Mouse (Mus musculus): ENCODE measurements around the gene Fggy.

The Fggy gene

GRCm38 (mm10) chr4:95716137-95716536, 158.8 kb downstream of the Fggy start:
- in situ Hi-C loops (cut with MboI, MseI) = no loop called here

- in situ Hi-C loops (cut with MboI, MseI) = no loop called here
Observed at GRCm38 (mm10) chr4:95723615-95724014, 166.3 kb downstream of the Fggy start.

DNA sequence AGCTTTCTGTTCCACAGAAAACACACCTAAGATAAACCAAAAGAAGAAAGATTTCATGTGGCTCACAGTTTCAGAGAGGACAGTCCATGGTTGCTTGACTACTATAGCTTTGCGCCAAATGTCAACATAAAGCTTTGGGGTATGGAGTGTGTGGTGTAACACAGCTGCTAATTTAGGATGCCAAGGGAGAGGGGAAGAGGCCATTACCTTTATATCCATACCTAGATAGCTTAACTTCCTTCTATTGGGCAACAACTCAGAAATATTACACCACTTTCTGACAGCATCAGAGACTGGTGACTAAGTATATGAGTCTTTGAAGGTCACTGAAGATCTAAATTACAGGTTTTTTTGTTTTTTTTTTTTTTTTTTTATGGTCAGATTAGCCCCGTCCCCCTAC, 169.1 kb downstream of the Fggy start:
- in situ Hi-C loops (cut with MboI, MseI) = no loop called here

DNA sequence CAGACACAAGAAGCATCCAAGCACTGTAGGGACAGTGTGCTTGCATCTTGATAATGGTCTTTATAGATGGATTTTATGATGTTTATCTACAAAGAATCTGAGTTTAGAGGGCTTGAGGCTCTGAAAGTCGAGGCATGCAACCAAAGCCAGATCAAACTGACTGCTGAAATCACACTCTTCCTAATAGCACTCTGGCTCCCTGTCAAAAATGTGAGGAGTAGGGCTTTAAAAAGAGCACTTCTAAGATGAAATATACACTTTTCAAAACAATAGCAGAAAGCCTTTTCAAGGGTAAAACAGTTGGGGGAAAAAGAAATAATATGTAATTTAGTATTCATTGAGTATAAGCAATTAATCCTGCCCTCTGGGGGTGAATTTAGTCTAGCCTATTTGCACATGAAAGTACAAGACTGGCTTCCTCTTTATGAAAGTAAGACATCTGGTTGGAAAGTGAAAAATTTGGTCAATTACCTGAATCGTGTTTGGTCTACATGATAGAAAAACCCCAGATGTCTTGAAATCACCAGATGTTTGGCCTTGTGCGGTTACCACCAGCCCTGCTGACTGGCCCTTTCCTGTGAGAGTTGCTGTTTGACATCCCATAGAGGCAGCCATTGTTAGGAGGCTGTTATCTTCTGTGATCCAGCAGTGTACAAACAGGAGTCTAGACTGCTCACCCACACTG, 172.0 kb downstream of the Fggy start:
- in situ Hi-C loops (cut with MboI, MseI) = no loop called here

DNA sequence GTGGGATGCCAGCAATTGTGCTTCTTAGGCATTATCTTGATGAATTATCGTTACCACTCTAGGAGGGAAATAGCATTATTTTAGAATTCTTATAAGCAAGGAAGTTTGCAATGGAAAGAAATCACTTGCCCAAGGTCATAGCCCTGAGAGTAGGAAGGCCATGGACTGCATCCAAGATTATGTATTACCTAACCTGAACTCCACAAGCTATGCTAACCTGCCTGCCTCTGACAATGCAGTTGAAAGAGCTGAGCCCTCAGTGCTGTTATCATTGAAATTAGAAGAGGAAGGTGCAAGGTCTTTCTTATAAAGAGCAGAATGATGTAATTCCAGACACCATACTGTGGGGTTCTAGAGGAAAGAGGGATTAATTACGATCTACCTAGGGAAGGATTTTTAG, 173.8 kb downstream of the Fggy start:
- in situ Hi-C loops (cut with MboI, MseI) = no loop called here

GRCm38 (mm10) chr4:95733397-95734249, 176.3 kb downstream of the Fggy start:
- in situ Hi-C loops (cut with MboI, MseI) = no loop called here

DNA sequence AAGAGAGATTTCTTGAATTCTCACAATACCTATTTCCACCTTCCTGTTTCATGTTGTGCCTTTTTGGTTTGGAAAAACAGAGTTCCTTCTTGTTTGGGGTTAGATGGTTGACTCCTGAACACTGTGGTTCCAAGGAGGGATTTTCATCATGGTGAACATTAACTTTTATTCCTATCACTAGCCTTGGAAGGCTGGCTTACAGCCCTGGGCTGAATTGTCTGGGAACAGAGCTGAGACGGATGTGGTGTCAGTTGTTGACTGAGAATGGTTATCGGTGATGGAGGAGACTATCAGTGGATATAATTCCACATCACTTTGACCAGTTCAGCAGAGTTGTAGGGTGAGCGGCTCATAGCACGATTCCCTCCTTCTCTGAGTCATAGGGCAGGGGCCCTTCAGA, 178.7 kb downstream of the Fggy start:
- in situ Hi-C loops (cut with MboI, MseI) = no loop called here

DNA sequence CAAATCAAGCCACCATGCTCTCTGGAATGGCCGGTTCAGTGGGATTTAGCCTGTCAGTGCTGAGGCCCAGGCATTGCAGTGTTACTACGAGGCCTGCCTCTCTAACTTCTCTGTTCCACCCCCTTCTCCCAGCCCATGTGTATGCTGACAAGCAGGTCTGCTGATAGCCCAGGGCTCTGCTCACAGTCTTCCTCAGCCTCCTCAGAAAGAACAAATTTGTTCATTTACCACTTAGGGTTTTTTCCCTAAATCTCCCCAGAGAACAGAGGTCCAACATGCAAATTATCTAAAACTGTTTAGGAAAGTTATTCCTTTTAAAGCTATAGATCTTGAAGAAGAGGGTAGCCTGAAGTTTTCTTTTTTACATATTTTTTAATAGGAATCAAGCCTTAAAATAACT, 179.4 kb downstream of the Fggy start:
- in situ Hi-C loops (cut with MboI, MseI) = no loop called here

GRCm38 (mm10) chr4:95738179-95738578, 180.9 kb downstream of the Fggy start:
- in situ Hi-C loops (cut with MboI, MseI) = no loop called here

DNA sequence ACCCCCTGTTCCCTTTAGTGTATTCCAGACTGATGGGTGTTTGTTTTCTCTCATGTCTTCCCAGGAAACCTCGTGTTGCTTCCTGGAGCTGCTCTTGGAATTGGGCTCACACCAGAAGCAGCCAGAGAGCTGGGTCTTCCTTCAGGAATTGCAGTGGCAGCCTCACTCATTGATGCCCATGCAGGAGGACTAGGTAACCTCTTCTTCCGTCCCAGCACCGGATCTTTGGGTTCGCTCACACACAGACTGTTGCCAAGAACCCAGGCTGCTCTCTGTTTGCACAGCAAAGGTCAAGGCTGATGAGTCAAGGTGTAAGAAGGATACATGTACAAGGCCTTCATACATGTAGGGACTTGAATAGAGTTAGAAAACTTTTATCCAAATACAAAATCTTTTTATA, 181.4 kb downstream of the Fggy start:
- in situ Hi-C loops (cut with MboI, MseI) = no loop called here

DNA sequence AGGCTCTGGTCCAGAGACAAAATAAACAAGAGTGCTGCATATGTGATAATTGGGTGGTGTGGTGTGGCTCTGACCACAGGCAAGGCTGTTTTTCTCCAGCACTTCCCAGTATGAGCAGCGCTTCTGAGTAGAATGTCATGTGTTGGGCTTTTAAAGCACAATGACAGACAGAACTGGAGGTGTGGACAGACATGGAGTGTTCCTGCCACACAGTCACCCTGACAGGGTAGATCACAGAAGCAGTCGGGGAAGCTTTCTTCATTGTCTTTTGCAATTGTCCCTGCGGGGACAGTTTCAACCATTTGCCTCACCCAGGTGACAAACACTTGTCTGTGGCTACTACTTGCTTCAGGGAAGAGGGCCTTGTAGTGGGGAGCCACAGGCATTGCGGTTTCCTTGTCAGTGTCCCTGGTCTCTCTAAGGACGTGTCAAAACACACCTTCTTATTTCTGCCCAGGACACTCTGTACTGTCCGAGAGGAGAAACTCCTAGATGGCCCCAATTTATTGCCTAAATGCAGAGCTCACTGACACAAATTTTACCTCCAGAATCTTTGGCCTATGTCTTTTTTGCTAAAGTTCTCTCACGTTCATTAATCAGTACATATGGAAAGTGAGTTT, 183.9 kb downstream of the Fggy start:
- in situ Hi-C loops (cut with MboI, MseI) = no loop called here

DNA sequence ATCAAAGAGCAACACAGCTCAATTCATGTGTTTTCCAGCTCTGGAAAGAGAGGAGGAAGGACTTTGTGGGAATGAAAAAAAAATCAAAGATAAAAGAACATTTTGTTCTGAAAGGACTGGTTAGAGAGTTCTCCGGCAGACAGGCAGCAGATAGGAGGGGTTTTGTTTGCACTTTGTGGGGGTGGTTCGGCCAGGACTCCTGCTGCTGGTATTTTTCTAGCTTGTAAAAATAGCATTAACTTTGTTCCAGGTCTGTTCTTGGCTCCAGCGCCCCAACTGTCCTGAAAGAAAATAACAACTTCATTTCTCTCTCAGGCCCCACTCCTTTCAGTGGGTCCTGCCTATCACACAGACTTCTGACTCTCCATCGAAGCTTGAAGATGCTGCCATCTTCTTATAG, 185.7 kb downstream of the Fggy start:
- in situ Hi-C loops (cut with MboI, MseI) = no loop called here

DNA sequence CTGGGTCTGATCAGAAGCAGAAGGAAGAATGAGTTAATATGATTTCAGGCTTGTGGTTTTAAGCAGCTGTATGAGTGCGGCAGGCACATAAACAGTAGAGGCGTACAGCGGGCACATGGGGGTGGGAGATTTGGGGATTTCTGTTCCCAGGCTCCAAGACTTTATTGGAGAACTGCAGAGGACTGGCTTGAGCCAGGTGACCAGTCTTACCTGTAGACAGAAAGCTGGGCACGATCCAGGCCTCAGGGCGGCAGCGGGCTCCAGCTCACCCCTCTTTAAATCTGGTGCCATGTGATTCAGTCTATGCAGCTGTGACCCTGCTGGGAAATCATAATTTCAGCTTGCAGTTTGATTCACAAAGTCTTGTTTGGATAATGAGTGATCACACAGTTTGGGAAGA, 189.6 kb downstream of the Fggy start:
- in situ Hi-C loops (cut with MboI, MseI) = no loop called here

DNA sequence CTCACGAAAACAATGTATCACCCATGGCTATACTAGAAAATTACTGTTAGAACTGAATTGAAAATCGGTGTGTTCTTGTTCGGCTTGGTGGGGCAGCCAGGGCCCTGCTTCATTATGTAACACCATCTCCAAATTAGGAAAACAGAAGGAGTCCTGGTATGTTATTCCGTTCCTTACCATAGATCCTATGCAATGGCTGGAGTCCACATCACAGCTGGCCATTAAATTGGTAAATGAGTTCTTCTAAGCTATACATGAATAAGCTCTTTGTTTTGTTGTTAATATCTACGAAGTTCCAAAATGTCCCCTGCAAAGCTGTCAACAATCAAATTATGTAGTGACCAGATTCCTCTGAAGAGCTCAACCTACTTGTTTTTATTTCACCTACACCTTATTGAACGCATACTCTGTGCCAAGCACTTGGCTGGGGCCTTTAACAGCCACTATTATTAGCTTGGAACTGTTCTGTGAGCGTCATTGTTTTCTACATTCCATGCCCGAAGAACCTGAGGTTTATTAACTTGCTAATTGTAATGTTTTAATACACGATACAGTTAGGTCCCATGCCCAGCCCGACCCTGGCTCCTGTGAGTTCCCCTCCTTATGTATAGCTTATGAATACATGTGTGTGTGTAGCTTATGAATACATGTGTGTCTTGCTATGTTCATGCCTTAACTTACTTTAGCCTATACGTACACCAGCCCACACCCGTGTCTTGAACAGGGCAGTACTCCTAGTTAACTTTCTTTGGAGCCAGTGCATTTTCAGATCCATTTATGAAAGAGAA, 190.3 kb downstream of the Fggy start:
- in situ Hi-C loops (cut with MboI, MseI) = no loop called here

DNA sequence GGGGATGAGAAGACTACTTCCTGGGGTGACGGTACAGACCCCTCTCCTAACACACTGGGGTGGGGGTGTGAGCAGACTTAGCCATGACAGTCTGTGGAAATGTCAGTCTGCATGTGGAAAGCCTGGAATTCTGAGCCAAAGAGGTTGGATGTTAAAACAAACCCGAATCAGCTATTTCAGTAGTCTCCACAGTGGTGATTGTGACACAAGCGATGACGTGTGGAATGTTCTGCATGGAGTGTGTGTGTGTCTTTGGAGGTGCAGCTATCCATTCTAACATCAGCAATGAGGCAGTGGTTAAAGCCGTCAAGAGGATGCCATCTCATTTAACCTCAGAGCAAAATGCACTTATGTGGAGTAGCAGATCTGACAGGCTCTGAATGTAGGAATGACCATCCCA, 192.9 kb downstream of the Fggy start:
- in situ Hi-C loops (cut with MboI, MseI) = loop anchor here (10.0 kb wide), 1 partner anchor 505 kb away; no protein-coding TSS in a partner anchor

GRCm38 (mm10) chr4:95752538-95753188, 195.4 kb downstream of the Fggy start:
- in situ Hi-C loops (cut with MboI, MseI) = loop anchor here (10.0 kb wide), 1 partner anchor 502 kb away; no protein-coding TSS in a partner anchor

GRCm38 (mm10) chr4:95759027-95759731, 201.9 kb downstream of the Fggy start:
- in situ Hi-C loops (cut with MboI, MseI) = loop anchor here (10.0 kb wide), 1 partner anchor 496 kb away; no protein-coding TSS in a partner anchor

GRCm38 (mm10) chr4:95765359-95765758, 208.1 kb downstream of the Fggy start:
- in situ Hi-C loops (cut with MboI, MseI) = no loop called here

GRCm38 (mm10) chr4:95770469-95770868, 213.2 kb downstream of the Fggy start:
- in situ Hi-C loops (cut with MboI, MseI) = no loop called here

DNA sequence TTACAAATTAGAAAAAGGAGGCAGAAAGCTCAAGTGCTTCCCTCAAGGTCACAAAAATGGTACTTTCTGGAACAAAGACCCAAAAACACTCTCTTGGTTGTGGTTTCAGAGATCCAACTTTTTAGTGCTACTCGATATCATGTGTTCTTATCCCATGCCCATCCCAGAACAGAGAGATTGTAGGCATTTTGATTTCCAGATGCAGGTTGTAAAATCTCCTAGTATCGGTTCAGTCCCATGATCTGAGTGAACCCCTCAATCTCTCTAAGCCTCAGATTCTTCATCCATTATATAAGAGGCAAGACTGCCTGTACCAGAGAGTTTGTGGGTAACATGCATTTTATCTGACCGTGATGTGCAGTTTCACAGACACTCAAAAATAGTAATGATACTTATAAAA, 214.2 kb downstream of the Fggy start:
- in situ Hi-C loops (cut with MboI, MseI) = no loop called here

- in situ Hi-C loops (cut with MboI, MseI) = no loop called here
Observed at GRCm38 (mm10) chr4:95771945-95772344, 214.6 kb downstream of the Fggy start.
